Mouse (Mus musculus) frontal cortex, postnatal 14 days (tissue): Measurements from ENCODE around the gene Tmprss6.

Experiments used
- DNase-seq, 2 experiments: peaks; one replicate each; pipeline ENCODE4 v3.0.0; 2022; ENCODE audit warnings: low spot score in 2 of 2

The Tmprss6 gene

DNA sequence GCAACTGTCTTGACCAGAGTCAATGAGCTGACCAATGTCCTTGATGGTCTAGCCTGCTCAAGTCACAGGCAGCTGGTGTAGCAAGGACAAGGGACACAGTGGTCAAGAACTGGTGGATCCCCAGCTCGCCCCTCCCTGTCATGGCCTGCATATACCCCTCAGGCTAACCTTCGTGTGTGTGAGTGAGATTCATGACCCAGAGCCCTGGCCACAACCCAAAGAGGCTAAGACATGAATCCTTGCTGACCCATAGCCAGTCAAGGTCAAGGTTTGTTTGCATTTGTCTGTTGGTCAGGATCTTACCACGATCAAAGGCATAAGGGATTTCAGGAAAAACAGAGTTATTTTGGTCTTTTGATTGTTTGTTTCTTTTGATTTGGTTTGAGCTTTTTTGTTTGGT is 14.1 kb upstream of the Tmprss6 start:
- DNase-seq = no peak

DNA sequence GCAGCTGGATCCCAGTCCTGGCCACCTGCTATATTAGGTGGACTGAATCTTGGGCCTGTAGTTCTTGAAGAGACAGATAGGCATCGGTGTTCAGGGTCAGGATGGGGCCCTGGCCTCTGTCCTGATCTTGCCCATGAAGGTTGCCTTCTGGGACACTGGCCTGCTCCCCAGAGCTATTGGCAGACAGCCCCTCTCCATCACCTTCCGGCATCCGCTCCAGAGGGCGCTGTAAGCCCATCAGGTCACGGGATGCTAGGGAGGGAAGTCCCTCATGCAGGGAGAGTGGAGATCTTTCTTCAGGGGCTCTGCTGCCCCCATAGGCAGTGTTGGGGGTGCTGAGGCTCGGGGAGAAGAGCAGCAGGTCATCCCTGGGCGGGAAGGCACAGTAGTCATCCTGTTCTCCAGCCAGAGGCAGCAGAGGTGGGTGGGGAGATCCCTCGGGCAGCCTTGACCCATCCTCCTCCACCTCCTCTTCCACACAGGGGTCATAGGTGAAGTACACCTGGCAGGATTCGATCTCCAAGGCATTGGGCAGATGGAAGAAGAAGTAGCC is 13.1 kb upstream of the Tmprss6 start:
- no peak for DNase-seq

DNA sequence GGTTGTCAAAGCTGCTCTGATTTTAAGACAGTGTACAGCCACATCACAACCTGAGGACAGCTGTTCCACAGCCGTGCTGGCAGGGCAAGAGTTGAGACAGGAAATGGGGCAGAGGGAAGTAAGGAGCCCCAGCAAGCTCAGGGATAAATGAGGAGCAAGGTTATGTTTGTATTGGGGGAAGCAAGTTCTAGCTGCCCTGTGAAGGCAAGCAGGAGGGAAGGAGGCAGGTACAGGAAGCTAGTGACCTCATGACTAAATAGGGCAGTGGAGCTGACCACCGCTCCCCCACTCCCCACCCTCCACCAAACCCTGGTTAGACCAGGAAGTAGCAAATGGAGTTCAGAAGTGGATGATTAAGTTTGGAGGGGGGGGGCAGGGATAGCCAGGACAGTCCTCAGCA is 12.6 kb upstream of the Tmprss6 start:
- no peak for DNase-seq

DNA sequence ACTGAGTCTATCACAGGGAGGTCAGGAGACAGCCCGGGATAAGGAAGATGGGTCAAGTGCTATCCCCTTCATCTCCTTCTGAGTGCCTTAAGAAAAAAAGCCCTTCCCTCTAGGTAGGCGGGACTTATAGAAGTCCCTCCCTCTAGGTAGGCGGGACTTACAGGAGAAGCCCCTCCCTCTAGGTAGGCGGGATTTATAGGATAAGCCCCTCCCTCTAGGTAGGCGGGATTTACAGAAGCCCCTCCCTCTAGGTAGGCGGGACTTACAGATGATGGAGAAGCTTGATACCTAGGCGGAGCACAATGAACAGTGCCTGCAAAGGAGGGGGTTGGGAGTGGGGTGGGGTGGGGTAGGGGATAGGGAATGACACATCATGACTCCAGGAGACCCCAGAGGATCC is 11.7 kb upstream of the Tmprss6 start:
- DNase-seq = no peak

DNA sequence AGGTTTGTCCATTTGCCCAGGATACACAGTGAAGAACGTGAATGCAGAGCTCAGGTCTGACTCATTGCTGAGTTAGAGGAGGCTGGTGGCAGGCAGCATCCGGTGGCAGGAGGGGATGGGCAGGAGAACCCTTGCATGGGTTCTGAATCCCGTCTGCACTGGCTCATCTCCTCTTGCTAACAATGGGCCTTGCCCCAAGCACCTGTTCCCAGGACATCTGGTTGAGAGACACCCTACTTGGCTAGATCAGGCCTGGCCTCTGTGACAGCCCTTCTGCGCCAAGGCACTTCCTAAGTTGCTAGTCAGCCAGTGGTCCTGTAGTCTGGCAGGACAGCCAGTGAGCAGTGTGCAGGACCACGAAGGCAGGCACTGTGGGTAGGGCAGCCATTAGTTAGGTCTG is 11.0 kb upstream of the Tmprss6 start:
- DNase-seq = no peak

DNA sequence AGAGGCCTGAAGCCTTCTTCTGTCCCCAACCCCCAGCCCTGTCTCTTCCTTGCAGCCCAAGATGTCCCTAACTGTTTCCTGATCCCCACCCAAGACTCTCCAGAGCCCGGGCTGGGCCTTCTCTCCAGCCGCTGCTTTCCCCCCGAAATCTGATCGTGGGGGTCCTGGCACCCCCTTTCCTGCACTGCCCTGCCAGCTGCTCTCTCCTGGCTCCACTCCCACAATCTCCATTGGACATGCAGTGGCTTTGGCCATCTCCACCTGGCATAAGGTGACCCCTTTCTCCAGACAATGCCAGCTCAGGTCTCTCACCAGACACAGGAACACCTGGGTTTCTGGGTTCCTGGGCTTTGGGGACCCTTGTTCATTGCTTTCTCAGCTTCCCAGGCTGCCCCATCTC is 9.6 kb upstream of the Tmprss6 start:
- no peak for DNase-seq

DNA sequence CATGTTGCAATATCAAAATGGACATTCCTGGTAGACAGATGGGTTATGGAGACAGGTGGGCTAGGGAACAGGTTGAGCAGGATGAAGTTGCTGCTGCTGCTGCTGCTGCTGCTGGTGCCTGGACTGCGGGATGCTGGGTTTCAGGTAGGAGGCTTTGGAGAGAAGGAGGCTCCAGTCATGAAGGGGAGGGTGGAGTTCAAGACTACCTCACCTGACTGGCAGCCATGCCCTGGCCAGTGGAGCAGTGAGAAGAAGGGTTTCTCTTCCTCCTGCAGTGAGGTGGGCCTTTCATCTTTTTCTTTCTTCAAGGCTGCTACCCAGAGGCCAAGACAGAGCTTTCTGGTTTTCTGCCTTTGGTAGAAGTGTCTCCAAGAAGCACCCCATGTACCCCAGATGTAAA is 8.4 kb upstream of the Tmprss6 start:
- DNase-seq = no peak

DNA sequence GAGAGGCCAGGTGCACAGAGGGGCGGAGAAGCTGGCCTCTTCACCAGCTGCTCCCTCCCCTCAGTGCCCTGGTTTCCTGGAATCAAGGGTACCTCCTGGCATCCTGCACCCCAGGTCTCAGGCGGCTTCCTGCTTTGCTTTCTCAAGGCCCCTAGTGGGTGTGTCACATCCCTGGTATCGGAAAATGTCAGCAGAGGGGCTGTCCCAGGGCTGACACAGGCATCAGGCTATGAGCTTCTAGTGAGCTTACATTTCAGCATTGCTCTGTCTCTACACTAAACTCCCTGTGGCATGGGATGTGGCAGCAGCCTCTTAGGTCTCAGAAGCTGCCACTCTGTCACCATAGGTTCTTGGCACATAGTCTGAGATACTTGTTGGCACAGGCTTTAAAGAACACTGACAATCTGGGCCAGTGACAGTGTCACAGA is 7.2 kb upstream of the Tmprss6 start:
- DNase-seq = no peak

DNA sequence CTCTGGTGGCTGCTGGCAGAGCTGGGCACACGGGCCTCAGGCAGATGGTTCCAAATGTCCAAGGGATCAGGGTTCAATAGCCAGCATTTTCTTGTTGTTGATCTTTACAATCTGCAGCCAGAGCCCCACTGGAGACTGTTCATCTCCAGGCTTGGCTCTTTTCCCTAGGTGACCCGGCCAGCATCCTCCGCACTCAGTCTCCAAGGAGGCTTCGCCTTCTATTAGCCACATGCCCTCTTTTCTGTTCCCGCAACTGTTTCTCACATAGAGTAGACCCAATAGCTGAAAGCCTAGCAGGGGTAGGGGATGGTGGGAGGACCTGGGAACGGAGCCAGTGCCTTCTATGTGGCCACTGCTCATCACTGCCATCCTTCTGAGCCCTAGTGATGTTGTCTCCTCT is 5.0 kb upstream of the Tmprss6 start:
- DNase-seq = no peak

DNA sequence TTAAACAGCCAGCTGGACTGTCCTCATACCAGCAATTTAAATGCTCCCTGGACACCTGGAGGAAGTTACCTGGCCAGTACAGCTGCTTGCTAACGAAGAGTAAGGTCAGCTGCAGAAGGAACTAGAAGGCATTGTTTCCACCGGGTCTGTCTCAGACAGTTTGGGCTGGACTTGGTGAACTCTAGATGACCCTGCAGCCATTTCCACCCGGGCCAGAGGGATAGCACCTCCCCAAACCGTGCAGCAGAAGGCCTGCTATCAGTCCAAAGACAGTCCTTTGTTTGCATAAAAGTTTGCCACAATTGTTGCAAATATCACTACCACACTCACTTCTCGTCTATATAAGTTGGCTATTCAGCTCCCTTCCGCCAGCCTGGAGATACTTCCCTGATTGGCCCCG is 3.5 kb upstream of the Tmprss6 start:
- no peak for DNase-seq

DNA sequence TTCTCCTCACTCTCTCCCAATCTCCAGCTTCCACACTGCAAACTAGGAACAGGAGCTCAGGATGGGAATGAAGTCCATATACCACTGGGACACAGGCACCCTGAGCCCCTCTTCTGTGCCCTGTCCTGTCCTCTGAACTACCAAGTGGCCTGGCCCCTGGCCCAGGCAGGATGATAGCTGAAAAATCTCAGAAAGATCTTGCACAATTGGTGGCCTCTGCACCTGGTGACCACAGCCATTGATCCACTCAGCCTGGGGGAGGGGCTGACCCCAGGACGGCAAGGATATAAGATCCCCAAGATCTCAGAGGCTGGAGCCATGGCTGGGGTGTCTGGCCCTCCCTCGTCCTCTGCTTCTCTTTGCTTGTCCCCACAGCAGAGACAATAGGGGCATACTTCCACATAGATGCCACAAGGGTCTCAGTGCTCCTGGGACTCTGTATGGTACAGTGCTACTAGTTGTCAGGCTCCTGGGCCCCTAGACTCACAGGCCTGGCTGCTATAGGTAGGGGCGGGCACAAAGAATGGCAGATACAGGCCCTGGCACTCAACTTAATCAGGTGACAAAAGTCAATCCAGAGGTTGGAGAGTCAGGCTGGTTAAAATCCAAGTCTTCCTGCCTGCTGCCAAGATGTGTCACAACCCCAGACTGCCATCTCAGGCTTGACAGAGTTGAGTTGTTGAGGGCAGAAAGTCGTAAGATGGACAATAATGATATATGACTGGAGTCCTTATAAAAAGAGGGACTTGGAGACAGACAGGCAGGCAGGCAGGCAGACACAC is 2.3 kb upstream of the Tmprss6 start:
- no peak for DNase-seq

DNA sequence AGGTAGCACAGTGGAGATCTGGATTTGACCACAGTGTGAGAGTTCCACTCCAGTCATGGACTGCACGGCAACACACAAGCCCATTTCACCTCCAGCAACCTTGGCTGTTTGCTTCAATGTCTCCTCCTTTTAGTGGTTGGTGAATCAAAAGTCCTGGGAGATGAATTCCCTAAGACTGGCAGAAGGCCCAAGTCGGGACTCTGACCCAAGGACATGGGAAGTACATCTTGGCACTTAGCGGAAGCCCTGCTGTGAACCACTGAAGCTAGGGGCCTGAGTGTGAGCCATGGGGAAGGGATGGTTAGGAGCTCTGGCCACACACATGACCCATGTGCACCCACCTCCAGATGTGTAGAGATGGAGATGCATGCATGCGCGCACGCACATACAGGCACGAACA is 864 bp downstream of the Tmprss6 start:
- DNase-seq = no peak

DNA sequence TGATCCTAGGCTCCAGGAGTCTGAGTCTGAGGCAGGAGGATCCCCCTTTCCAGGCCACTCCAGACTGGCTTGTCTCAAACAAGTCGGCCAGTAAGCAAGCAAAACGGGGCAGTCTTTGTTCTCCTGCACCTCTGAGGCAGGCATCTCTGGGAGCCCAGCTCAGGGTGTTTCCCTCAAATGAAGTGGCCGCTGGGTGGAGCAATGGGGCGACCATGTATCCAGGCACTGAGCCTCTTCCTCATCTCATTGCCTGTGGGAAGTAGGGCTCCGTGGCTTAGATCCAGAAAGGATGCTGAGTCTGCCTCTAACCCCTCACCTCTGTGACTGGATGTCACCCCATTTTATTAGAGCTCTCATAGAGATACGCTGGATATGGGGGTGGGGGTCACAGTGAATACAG is 1.6 kb downstream of the Tmprss6 start:
- no peak for DNase-seq

DNA sequence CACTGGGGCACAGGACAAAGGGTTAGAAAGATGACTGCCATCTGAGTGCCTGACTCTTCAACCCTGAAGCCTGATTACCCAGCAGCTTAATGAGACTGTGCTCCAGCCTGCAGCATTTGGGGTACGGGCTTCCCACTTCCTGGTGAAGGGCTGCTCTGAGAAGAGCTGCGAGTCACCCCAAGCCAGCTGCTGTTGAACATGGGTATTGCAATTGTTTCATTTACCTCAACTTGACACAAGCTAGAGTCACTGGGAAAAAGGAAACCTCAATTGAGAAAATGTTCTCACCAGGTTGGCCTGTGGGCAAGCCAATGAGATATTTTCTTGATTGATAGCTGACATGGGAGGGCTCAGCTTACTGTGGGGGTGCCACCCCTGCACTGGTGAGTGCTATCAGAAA is 5.5 kb downstream of the Tmprss6 start:
- DNase-seq = no peak

DNA sequence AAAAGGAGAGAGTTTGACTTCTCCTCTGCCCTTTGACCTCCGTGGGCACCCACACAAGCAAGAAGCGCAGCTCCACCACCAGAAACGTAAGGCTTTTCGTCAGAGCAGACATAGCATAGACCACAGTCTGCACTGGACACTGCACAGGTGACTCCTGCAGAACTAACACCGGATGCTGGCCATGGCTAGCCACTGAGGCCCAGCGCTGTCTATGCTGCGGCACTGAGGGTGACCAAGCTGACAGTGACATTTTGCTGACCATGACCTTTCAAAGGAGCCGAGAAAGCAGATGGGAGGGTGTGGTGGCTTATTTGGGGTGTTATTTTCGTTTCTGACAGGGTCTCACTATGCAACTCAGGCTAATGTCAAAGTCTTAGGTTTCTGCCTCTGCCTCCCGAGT is 11.2 kb downstream of the Tmprss6 start:
- no peak for DNase-seq

DNA sequence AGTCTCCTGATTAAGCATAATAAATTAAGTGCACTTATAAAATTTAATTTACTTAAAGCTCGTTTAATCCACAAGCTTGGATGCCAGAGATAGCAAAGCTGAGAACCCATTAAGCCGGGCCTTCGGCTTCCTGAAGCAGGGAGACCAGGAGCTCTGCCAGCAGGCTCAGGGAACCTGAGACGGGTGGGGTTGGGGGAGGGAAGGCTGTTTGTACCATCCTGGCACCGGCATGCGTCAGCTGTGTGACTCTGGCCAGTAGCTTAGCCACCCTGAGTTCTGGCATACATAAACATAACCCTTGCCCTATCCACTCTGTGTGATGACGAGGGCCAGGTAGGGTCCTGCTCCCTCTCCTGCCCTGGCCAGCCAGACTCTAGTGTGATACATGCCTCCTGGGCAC is 12.4 kb downstream of the Tmprss6 start:
- no peak for DNase-seq

DNA sequence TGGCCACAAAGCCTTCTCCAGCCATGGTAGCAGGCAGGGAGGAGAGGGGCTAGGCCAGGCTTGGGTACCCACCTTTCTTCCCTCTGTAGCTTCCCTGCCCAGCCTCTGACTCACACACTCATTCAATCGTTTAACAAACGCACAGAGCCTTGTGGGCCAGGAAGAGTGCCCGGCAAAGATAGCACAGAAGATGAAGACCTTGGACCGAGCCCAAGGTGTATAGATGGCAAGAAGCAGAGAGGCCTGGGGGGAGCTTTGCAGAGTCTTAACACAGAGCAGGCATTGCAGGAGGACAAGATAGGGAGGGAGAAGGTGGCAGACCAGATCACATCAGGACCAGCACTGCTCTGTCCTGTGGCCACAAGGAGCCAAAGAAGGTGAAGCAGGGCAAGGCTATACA is 13.3 kb downstream of the Tmprss6 start:
- no peak for DNase-seq

DNA sequence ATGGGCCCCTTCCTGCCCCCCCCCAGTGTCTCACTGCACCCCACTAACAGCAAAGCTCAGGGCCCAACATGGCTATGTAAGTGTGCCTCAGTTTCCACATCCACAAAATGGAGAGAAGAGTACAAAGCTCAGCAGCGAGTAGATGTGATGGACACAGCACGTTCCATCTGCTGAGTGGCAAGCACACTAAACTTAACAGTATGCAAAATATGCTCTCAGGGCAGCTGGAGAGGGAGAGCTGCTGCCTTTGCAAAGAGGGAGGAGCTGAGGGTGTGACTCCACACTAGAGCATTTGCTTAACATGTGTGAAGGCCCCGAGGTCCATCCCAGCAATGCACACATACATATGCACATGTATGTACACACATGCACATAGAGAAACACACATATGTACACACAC is 15.5 kb downstream of the Tmprss6 start:
- DNase-seq = no peak

DNA sequence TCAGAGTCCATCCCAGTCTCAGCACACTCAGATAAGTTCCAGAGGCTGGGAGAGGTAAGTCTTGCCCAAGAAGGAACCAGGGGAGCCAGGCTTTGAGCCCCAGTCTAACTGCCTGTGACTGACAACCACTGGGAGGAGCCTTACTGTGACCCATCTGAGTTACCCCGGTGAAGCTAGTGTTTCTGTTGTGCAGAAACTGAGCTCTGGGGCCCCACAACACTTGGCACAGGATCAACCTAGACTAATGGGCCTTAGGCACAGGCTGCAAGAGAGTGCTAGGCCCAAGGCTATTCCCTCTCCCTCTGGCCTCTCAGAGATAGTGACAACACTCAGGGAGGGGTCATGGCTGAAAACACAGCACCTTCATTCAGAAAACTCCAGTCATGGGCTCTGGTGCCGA is 17.2 kb downstream of the Tmprss6 start:
- no peak for DNase-seq

DNA sequence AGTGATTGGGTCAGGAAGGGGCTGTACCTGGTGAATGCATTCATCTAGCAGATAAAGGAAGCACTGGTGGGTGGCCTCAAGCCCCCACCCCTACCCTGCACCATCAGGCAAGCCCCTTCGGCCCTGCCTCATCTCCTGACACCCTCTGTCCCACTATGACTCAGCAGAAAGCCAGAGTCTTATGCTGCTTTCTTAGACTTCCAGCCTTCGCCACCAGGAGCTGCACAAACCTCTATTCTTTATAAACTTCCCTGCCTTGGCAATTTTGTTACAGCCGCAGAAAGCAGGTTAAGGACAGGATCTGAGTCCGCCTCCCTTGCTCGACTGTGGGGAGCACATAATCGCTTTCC is 18.0 kb downstream of the Tmprss6 start:
- no peak for DNase-seq

DNA sequence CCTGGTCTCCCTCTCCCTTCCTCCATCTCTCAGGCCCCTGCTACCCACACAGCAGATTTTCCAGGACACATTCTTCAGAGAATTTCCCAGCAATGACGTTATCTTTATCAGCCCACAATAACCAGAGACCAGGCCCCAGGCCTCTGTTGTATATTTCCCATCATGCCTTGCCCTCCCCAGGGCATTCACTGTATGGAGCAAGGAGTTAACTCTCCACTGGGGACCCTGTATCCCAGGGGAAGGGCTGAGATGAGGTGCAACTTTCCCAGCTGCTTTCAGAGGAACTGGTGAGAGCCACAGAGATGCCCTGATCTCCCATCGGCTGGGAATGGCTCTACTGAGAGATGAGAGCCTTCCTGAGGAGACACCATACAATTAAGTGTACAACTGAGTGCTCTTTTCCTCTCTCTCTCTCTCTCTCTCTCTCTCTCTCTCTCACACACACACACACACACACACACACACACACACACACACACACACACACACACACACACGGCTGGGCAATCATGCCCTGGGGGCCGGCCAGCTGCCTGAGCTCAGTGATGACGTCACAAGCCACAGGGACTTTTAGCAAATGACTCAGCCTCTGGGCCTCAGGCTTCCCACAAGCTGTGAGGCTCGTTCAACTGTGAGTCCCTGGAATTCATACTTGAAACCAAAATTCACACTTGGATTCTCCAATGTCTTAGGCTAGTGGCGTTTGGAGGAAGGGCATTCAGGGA is 18.6 kb downstream of the Tmprss6 start:
- DNase-seq = no peak

DNA sequence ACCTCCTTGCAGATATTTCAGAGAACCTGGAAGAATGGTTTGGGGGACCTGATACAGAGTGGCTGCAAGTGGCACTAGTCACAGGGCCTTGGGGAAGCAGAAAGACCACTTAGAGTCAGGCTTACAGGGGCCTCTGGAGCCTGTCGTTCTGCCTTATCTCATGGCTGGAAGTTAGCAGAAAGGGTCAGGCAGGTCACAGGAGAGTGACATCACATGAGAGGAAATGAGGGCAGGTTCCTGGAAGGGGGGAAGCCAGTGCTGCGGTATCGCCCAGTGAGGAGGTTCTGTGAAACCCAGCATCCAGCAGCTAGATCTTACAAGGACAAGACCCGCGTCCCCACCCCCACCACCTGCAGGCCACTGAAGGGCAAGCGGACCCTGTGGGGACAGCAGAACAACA is 19.3 kb downstream of the Tmprss6 start:
- DNase-seq = no peak

DNA sequence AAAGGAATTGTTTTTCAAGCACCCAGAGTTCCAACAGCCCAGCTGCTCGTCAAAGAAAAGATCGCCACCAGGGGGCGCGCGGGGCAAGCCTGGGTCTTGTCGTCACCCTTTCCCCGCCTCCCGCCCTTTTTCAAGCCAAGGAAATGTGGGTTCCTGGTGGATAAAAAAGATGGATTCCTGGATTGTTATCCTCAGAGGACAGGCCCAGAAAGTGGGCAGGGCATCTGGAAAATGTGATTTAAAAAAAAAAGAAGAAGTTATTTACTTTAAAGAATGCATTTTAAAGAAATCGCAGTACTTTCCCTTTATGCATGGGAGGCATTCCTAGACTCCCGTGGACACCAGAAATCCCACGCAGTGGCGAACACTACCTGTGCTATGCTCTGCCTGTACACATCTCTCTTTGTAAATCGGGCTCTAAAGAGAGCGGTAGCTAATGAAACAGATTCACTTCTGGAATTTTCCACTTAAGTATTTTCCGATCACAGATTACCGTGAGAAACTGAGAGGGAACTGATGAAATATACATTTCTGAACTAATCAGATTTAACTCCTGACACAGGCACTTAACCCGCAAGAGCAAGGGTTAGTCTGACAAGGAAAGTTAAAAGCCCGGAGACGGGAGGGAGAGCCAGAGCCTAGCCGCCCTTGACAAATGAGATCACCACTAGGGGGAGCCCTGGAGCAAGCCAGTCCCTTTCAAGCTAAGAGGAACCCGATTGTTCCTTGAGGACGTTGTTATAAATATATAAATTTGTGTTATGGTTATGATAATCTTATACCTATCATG is 20.5 kb downstream of the Tmprss6 start:
- peak; percentile 84 to 94 for DNase-seq
